Comparison of ENCODE assay signal across 9 mouse cellular contexts in the genomic region with DNA sequence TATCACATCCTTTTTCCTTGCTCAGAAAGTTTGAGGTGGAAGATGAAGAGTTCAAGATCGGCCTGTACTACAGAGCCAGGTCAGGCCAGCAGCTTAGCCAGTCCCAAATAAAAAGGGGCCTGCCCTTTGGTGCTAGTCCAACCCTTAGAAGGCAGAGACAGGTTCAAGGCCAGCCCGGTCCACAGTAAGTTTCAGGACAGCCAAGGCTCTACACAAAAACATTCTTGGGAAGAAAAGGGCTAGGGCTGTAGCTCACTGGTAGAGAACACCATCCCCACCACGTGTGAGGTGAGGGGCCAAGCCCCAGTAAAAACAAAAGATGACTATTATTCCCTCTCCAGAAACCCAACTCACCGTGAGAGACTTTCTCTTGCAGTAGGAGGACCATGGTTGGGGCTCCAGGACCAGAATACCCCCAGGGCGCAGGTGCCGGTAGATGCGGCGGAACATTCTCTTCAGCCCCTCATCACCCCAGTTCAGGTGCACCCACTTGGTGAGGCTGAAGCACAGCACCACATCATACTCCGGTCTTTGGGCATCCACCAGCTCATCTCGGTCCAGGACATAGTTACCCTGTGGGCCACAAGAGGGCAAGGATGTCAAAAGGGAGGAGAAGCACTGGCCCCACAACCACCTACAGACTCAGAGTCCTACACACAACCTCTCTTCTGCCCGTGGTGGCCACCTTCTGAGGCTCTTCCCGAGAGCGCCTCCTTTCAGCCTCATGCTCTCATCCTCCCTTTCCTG. TPM values are rescaled to one million over a fixed set of nuclear protein-coding genes. Genes with fewer than 3 reads are reported as not detected.
DNase-seq lines count a peak whose midpoint lies in the region; ATAC-seq and TF ChIP-seq lines count a peak whose summit lies in the region.
"Had no signal": no experiment of that assay in that cellular context is flagged by ENCODE, and none has a peak within 500 bp of the region (broad histone marks: within the 10 kb centered on the region; RNA-seq: fewer than 3 reads in every experiment).

No protein-coding gene starts in this region.

- no peak overlapping the region for H3K27ac ChIP-seq in kidney, adult 2 months (ENCODE audit: insufficient read depth, low read depth, low read length)
- H3K27ac ChIP-seq in embryonic facial prominence, embryonic 11.5 days (replicated peaks; ENCODE audit: low read depth, low read length): no peak overlapping the region
- no peak overlapping the region for H3K27ac ChIP-seq in hindbrain, embryonic 12.5 days
- H3K27ac ChIP-seq in midbrain, embryonic 12.5 days (replicated peaks): no peak overlapping the region

- peak overlapping the region; percentile 14; the same call in 1 of the 2 replicates for H3K9ac ChIP-seq in embryonic facial prominence, embryonic 11.5 days (replicated peaks; ENCODE audit: low read length)
- peak overlapping the region; percentile 97; the same call in 1 of the 2 replicates for H3K9ac ChIP-seq in hindbrain, embryonic 12.5 days
- peak overlapping the region; percentile 97 for H3K9ac ChIP-seq in midbrain, embryonic 12.5 days (replicated peaks)

- no peak for ATAC-seq in embryonic facial prominence, embryonic 11.5 days (replicated peaks; ENCODE audit: insufficient number of reproducible peaks, low FRiP score, low TSS enrichment, low read depth)
- ATAC-seq in hindbrain, embryonic 12.5 days (ENCODE audit: low FRiP score): no peak
- no peak for ATAC-seq in midbrain, embryonic 12.5 days (ENCODE audit: low FRiP score, low read depth)
- ATAC-seq in monocyte, adult 5-6 weeks (replicated peaks; ENCODE audit: insufficient number of reproducible peaks, low FRiP score, low TSS enrichment, poor library complexity, severe bottlenecking): no peak

- peak overlapping the region; percentile 10; the same call in 1 of the 2 replicates for H3K4me2 ChIP-seq in embryonic facial prominence, embryonic 11.5 days (ENCODE audit: low read depth, low read length)
- peak overlapping the region; percentile 78 for H3K4me2 ChIP-seq in hindbrain, embryonic 12.5 days (replicated peaks)
- H3K4me2 ChIP-seq in midbrain, embryonic 12.5 days (replicated peaks): peak overlapping the region; percentile 80

- no peaks in the 10 kb centered on the region; the same call in 1 of the 2 replicates for H3K36me3 ChIP-seq in kidney, adult 2 months (ENCODE audit: control insufficient read depth, insufficient read depth, low read length)
- no peaks in the 10 kb centered on the region; the same call in none of the 2 replicates for H3K36me3 ChIP-seq in embryonic facial prominence, embryonic 11.5 days (replicated peaks; ENCODE audit: control insufficient read depth, insufficient read depth, low read depth, low read length)
- peaks cover 44% of the 10 kb centered on the region for H3K36me3 ChIP-seq in hindbrain, embryonic 12.5 days
- peaks cover 46% of the 10 kb centered on the region for H3K36me3 ChIP-seq in midbrain, embryonic 12.5 days

- H3K27me3 ChIP-seq in kidney, adult 2 months (replicated peaks; ENCODE audit: control insufficient read depth, insufficient read depth, low read length): no peaks in the 10 kb centered on the region
- H3K27me3 ChIP-seq in embryonic facial prominence, embryonic 11.5 days (ENCODE audit: control insufficient read depth, insufficient read depth, low read length): no peaks in the 10 kb centered on the region
- no peaks in the 10 kb centered on the region for H3K27me3 ChIP-seq in hindbrain, embryonic 12.5 days
- peaks cover under 1% of the 10 kb centered on the region for H3K27me3 ChIP-seq in midbrain, embryonic 12.5 days

- no peaks in the 10 kb centered on the region for H3K9me3 ChIP-seq in embryonic facial prominence, embryonic 11.5 days (replicated peaks; ENCODE audit: control insufficient read depth, low read length)
- no peaks in the 10 kb centered on the region for H3K9me3 ChIP-seq in hindbrain, embryonic 12.5 days (replicated peaks)
- no peaks in the 10 kb centered on the region for H3K9me3 ChIP-seq in midbrain, embryonic 12.5 days

- TF ChIP-seq POLR2A in kidney, adult 2 months (IDR thresholded peaks at IDR 0.05; ENCODE audit: low read depth, low read length): no peak

- H3K4me1 ChIP-seq in kidney, adult 2 months (ENCODE audit: control insufficient read depth, insufficient read depth, low read length): peaks cover 23% of the 10 kb centered on the region
- peaks cover 8% of the 10 kb centered on the region for H3K4me1 ChIP-seq in embryonic facial prominence, embryonic 11.5 days (ENCODE audit: control insufficient read depth, insufficient read depth, low read length)
- H3K4me1 ChIP-seq in hindbrain, embryonic 12.5 days: peaks cover 57% of the 10 kb centered on the region
- peaks cover 49% of the 10 kb centered on the region for H3K4me1 ChIP-seq in midbrain, embryonic 12.5 days

- DNase-seq in kidney, adult 11 months: peak; percentile 19
- DNase-seq in kidney, adult 2 months: no peak
- no peak for DNase-seq in embryonic facial prominence, embryonic 11.5 days (ENCODE audit: low spot score)
- DNase-seq in c-Kit-positive CD71-positive TER-119-positive erythroid progenitor cells, embryonic 14.5 days (ENCODE audit: low spot score): no peak
- DNase-seq in urinary bladder, adult 18-20 months (ENCODE audit: low spot score in 2 of 2): no peak
- DNase-seq: left cerebral cortex, postnatal 4 days had no signal

- WGBS in kidney, adult 2 months: 64% methylated on average over 13 of the region's 13 CpGs
- WGBS in embryonic facial prominence, embryonic 11.5 days: 87% methylated on average over 13 of the region's 13 CpGs
- WGBS in hindbrain, embryonic 12.5 days: 83% methylated on average over 13 of the region's 13 CpGs
- WGBS in midbrain, embryonic 12.5 days: 87% methylated on average over 13 of the region's 13 CpGs

- no peak overlapping the region for H3K4me3 ChIP-seq in kidney, adult 2 months (ENCODE audit: insufficient read depth, low read depth, low read length)
- H3K4me3 ChIP-seq in embryonic facial prominence, embryonic 11.5 days (ENCODE audit: low read depth, low read length): peak overlapping the region; percentile 9; the same call in 1 of the 2 replicates
- peak overlapping the region; percentile 90 for H3K4me3 ChIP-seq in hindbrain, embryonic 12.5 days
- H3K4me3 ChIP-seq in midbrain, embryonic 12.5 days: peak overlapping the region; percentile 79

- no peak for TF ChIP-seq CTCF in kidney, adult 2 months (conservative IDR thresholded peaks at IDR 0.05; ENCODE audit: insufficient read depth, insufficient read length, low read depth, low read length)

RNA-seq across cellular contexts. Expression of a gene that starts 4.3 kb away (rescaled TPM):
- 30.6 and 36.6 TPM in 2 replicates for polyA plus RNA-seq in kidney, adult 2 months (2012; rRNA removed)
- polyA plus RNA-seq in embryonic facial prominence, embryonic 11.5 days (2014; fragmentation: Nextera tagmentation; extraction: Ambion mirVana): 57.6 and 65.1 TPM in 2 replicates
- polyA plus RNA-seq in hindbrain, embryonic 12.5 days (2016; fragmentation: Nextera tagmentation; extraction: Ambion mirVana): 55.1 and 59.7 TPM in 2 replicates
- 67.7 and 73.0 TPM in 2 replicates for polyA plus RNA-seq in midbrain, embryonic 12.5 days (2016; fragmentation: Nextera tagmentation; extraction: Ambion mirVana)
- total RNA-seq in monocyte, adult 5-6 weeks (2017): 8.7 to 10.8 TPM (median 9.5 TPM) in 3 replicates

RNA-seq across cellular contexts. Expression of a gene that starts 4.5 kb away (rescaled TPM):
- 41.0 and 42.9 TPM in 2 replicates for polyA plus RNA-seq in kidney, adult 2 months (2012; rRNA removed)
- polyA plus RNA-seq in embryonic facial prominence, embryonic 11.5 days (2014; fragmentation: Nextera tagmentation; extraction: Ambion mirVana): 11.5 and 12.5 TPM in 2 replicates
- polyA plus RNA-seq in hindbrain, embryonic 12.5 days (2016; fragmentation: Nextera tagmentation; extraction: Ambion mirVana): 11.0 and 14.8 TPM in 2 replicates
- polyA plus RNA-seq in midbrain, embryonic 12.5 days (2016; fragmentation: Nextera tagmentation; extraction: Ambion mirVana): 12.1 and 13.7 TPM in 2 replicates
- total RNA-seq in monocyte, adult 5-6 weeks (2017): 20.7 to 27.6 TPM (median 21.5 TPM) in 3 replicates

RNA-seq across cellular contexts. Expression of a gene that starts 4.6 kb away (rescaled TPM):
- polyA plus RNA-seq in kidney, adult 2 months (2012; rRNA removed): 1.6 and 2.5 TPM in 2 replicates
- polyA plus RNA-seq in embryonic facial prominence, embryonic 11.5 days (2014; fragmentation: Nextera tagmentation; extraction: Ambion mirVana): 22.0 and 23.1 TPM in 2 replicates
- polyA plus RNA-seq in hindbrain, embryonic 12.5 days (2016; fragmentation: Nextera tagmentation; extraction: Ambion mirVana): 19.5 and 20.1 TPM in 2 replicates
- polyA plus RNA-seq in midbrain, embryonic 12.5 days (2016; fragmentation: Nextera tagmentation; extraction: Ambion mirVana): 14.9 and 17.9 TPM in 2 replicates
- 5.5 to 18.4 TPM (median 12.3 TPM) in 3 replicates for total RNA-seq in monocyte, adult 5-6 weeks (2017)

RNA-seq across cellular contexts. Expression of a gene that starts 37.4 kb away (rescaled TPM):
- polyA plus RNA-seq in kidney, adult 2 months (2012; rRNA removed): 71.2 and 78.4 TPM in 2 replicates
- 76.1 and 78.8 TPM in 2 replicates for polyA plus RNA-seq in embryonic facial prominence, embryonic 11.5 days (2014; fragmentation: Nextera tagmentation; extraction: Ambion mirVana)
- polyA plus RNA-seq in hindbrain, embryonic 12.5 days (2016; fragmentation: Nextera tagmentation; extraction: Ambion mirVana): 81.8 and 82.9 TPM in 2 replicates
- polyA plus RNA-seq in midbrain, embryonic 12.5 days (2016; fragmentation: Nextera tagmentation; extraction: Ambion mirVana): 68.4 and 71.4 TPM in 2 replicates
- 65.2 to 107 TPM (median 70.0 TPM) in 3 replicates for total RNA-seq in monocyte, adult 5-6 weeks (2017)

RNA-seq across cellular contexts. Expression of a gene that starts 41.5 kb away (rescaled TPM):
- polyA plus RNA-seq in kidney, adult 2 months (2012; rRNA removed): 3.1 and 4.1 TPM in 2 replicates
- polyA plus RNA-seq in embryonic facial prominence, embryonic 11.5 days (2014; fragmentation: Nextera tagmentation; extraction: Ambion mirVana): 1.6 and 2.5 TPM in 2 replicates
- polyA plus RNA-seq in hindbrain, embryonic 12.5 days (2016; fragmentation: Nextera tagmentation; extraction: Ambion mirVana): 20.9 and 22.2 TPM in 2 replicates
- polyA plus RNA-seq in midbrain, embryonic 12.5 days (2016; fragmentation: Nextera tagmentation; extraction: Ambion mirVana): 22.1 TPM in 2 replicates
- total RNA-seq in monocyte, adult 5-6 weeks (2017): 0.19 to 1.2 TPM (median 0.43 TPM) in 3 replicates

Comparison
In these comparisons a context has a peak if more than half of its experiments do, and no peak if none do; other contexts are left out.
1. H3K4me2 ChIP-seq: peak in every context shown above with its lines; median percentile 80 in midbrain, embryonic 12.5 days; 78 in hindbrain, embryonic 12.5 days; 10 in embryonic facial prominence, embryonic 11.5 days.
2. H3K9ac ChIP-seq: peak in every context shown above with its lines; median percentile 97 in hindbrain, embryonic 12.5 days; 97 in midbrain, embryonic 12.5 days; 14 in embryonic facial prominence, embryonic 11.5 days.